Mouse (Mus musculus): ENCODE results near the gene Senp7. TPM values are rescaled to one million over a fixed set of nuclear protein-coding genes. Genes with fewer than 3 reads are reported as not detected.
A peak's percentile ranks its signal among the peaks of the same experiment; 100 is the strongest.
"Not testable (repeated sequence)": the region's sequence is repeated elsewhere in the genome, so short reads cannot be mapped to it uniquely, and the experiment has no call there.

The Senp7 gene
- polyA plus RNA-seq, 1 experiment from 2014 or later, result 56.5 TPM

DNA sequence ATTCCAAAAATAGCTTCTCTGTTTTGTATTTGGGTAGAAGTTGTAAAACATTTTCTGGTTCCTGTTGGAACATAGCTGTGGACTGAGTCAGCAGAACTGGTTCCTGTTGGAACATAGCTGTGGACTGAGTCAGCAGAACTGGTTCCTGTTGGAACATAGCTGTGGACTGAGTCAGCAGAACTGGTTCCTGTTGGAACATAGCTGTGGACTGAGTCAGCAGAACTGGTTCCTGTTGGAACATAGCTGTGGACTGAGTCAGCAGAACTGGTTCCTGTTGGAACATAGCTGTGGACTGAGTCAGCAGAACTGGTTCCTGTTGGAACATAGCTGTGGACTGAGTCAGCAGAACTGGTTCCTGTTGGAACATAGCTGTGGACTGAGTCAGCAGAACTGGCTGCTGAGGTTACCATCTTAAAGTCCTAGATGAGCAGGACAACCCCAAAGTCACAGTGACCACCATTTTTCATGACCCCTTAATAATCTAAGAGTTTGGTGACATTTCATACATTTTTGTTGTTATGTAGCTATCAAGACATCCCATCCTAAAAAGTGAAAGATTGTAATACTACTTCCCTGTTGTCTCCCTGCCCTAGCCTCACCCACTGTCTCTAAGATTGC lies 48.4 kb downstream of the Senp7 start:
- H3K9ac ChIP-seq (replicated peaks); H3K4me2 ChIP-seq (replicated peaks); ATAC-seq (ENCODE audit: low FRiP score, low read depth); H3K9me3 ChIP-seq; H3K4me1 ChIP-seq; H3K27me3 ChIP-seq; H3K4me3 ChIP-seq; H3K27ac ChIP-seq (replicated peaks): not testable (repeated sequence)
- H3K36me3 ChIP-seq, result peaks cover 30% of the 10 kb centered on the region

DNA sequence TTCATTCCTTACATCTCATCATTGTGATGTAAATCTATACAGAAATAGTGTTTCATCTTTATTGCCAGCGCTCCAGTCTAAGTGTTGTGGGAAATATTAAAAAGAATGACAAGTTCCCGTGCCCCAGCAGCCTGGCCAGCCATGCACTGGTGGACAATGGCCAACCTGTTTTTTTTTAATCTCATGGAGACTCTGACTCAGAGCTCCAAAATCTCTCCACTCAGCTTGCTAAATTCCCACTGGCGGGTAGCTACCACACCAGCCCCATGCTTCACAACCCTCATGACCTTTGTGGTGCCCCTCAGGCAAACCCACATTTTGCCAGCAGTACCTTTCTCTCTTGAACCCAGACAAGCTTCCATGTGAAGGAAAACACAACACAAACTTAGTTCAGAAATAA lies 67.6 kb downstream of the Senp7 start:
- Histone ChIP-seq H3K4me3 (no peak overlapping the region), H3K27ac (replicated peaks) (no peak overlapping the region), H3K9me3 (no peaks in the 10 kb centered on the region), H3K36me3 (peaks cover 31% of the 10 kb centered on the region), H3K27me3 (no peaks in the 10 kb centered on the region), H3K4me1 (no peaks in the 10 kb centered on the region), H3K4me2 (replicated peaks) (no peak overlapping the region), H3K9ac (replicated peaks) (no peak overlapping the region)
- WGBS, result 86% methylated on average over 3 of the region's 3 CpGs
- no peak for ATAC-seq (ENCODE audit: low FRiP score, low read depth)

DNA sequence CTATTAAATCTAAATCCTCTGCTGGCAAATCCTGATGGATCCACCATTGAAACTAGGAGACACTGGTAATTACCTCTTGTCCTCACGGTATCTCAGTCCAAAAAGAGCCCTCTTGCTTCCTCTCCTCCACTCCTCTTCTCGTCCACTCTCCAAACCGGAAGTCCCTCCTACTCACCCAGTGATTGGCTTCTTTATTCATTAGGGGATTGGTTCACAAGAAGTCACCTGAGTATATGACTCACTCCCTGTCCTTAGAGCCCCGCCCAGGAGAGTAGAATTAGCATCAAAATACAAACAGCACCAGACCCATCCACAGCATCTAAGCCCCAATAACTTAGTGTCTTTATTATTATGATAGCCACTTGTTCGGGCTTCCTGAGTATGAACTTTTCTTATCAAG lies 68.0 kb downstream of the Senp7 start:
- Histone ChIP-seq H3K4me3 (no peak overlapping the region), H3K9ac (replicated peaks) (no peak overlapping the region), H3K9me3 (no peaks in the 10 kb centered on the region), H3K36me3 (peaks cover 33% of the 10 kb centered on the region), H3K27ac (replicated peaks) (no peak overlapping the region), H3K4me1 (no peaks in the 10 kb centered on the region), H3K4me2 (replicated peaks) (no peak overlapping the region), H3K27me3 (no peaks in the 10 kb centered on the region)
- 94% methylated on average over 5 of the region's 5 CpGs for WGBS
- no peak for ATAC-seq (ENCODE audit: low FRiP score, low read depth)

DNA sequence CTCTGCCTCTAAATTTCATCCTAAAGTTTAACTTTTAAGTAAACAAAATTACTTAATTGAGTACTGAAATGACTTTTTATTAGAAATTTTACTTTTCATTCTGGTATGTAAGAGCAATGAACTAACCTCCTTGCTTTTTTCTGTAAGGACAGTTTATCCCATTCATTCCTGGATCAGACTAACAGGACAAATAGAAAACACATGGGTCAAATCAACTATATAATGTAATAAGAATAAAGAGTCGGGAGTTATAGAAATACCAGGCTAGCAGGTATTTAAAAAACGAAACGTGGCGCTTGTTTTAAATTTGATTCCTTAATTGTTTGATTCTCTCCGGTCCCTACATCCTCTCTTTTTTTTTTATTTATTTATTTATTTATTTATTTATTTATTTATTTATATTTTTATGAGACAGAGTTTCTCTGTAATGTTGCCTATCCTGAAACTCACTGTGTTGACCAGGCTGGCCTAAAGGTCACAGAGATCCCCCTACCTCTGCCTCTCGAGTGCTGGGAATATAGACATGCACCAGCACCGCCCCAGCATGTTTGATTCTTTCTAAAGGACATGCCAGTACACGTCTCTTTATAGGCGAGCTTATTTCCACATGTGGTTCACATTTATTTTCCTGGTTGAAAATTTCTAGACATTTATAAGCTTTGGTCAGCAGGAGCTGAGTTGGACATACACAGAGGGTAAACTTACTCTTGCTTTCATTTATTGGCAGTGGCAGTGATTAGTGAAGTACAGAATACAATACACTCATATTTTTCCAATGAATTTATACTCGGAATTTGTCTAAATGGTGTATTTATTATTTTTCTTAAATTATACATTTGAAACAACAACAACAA lies 69.4 kb downstream of the Senp7 start:
- ATAC-seq (ENCODE audit: low FRiP score, low read depth), result no peak
- no peak overlapping the region for H3K4me3 ChIP-seq
- H3K9me3 ChIP-seq, result no peaks in the 10 kb centered on the region
- no peak overlapping the region for H3K27ac ChIP-seq (replicated peaks)
- H3K27me3 ChIP-seq, result no peaks in the 10 kb centered on the region
- no peaks in the 10 kb centered on the region for H3K4me1 ChIP-seq
- H3K4me2 ChIP-seq (replicated peaks), result no peak overlapping the region
- H3K36me3 ChIP-seq, result peaks cover 28% of the 10 kb centered on the region
- H3K9ac ChIP-seq (replicated peaks), result no peak overlapping the region
- 87% methylated on average over 10 of the region's 10 CpGs for WGBS

DNA sequence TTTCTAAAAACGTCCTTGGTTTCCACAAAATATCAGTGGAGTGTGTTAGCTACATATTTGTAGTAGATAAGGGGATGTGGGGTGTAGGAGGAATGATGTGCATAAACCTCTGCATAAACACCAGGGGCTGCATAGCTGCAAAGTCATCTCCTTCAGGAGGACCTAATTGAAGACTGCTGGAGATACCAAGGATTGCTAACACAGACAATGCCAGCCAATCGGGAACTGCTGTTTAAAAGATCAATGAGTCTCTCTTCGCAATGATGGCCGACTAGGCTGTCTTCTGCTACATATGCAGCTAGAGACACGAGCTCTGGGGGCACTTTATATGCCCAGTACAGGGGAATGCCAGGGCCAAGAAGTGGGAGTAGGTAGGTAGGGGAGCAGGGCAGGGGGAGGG lies 74.4 kb downstream of the Senp7 start:
- Histone ChIP-seq H3K27me3 (no peaks in the 10 kb centered on the region), H3K36me3 (peaks cover 39% of the 10 kb centered on the region), H3K4me1 (no peaks in the 10 kb centered on the region), H3K27ac (replicated peaks) (no peak overlapping the region), H3K9me3 (no peaks in the 10 kb centered on the region), H3K4me2 (replicated peaks) (no peak overlapping the region), H3K9ac (replicated peaks) (no peak overlapping the region), H3K4me3 (no peak overlapping the region)
- WGBS, result 86% methylated on average over 5 of the region's 5 CpGs
- no peak for ATAC-seq (ENCODE audit: low FRiP score, low read depth)

DNA sequence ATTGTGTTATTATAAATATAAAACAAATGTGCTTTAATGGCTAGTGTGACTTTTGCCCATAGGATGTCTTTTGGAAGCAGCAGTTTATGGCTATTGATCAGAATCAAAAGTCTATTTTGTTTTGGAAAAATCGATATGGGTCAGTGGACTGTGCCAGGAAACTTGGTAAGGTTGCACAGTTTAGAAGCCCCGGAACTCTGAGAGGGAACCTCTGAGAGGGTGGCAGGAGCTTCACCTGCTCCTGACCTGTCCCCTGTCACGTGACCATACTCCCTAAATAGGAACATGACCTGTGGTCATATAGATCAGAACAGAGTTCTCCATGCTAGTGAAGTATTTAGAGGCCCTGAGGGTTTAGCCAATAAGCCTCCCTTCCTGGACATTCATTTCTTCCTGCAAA lies 75.9 kb downstream of the Senp7 start:
- no peak overlapping the region for H3K27ac ChIP-seq (replicated peaks)
- ATAC-seq (ENCODE audit: low FRiP score, low read depth), result no peak
- 92% methylated on average over 3 of the region's 3 CpGs for WGBS
- no peak overlapping the region for H3K4me3 ChIP-seq
- H3K4me1 ChIP-seq, result no peaks in the 10 kb centered on the region
- no peaks in the 10 kb centered on the region for H3K27me3 ChIP-seq
- H3K36me3 ChIP-seq, result peaks cover 49% of the 10 kb centered on the region
- no peak overlapping the region for H3K9ac ChIP-seq (replicated peaks)
- H3K4me2 ChIP-seq (replicated peaks), result no peak overlapping the region
- H3K9me3 ChIP-seq, result no peaks in the 10 kb centered on the region

DNA sequence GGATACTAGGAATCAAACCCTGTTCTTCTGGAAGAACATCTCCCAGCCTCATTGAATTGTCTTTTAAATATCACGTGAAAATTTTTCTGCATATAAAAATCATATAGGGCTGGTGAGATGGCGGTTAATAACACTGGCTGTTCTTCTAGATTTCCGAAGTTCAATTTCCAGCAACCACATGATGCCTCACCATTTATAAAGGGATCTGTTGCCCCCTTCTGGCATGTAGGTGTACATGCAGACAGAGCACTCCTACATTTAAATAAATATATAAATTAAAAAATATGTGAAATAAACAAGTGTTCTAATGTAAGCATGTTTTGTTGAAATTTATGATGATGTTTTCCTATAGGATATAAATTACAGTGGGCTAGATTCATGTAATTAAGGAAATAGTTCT lies 83.5 kb downstream of the Senp7 start:
- WGBS, result 45% methylated on average over 3 of the region's 3 CpGs
- peak; percentile 41; the same call in 1 of the 2 replicates for ATAC-seq (ENCODE audit: low FRiP score, low read depth)
- Histone ChIP-seq H3K36me3 (peaks cover 25% of the 10 kb centered on the region), H3K9me3 (no peaks in the 10 kb centered on the region), H3K27ac (replicated peaks) (no peak overlapping the region), H3K4me1 (no peaks in the 10 kb centered on the region), H3K4me2 (replicated peaks) (no peak overlapping the region), H3K9ac (replicated peaks) (no peak overlapping the region), H3K27me3 (no peaks in the 10 kb centered on the region), H3K4me3 (no peak overlapping the region)

DNA sequence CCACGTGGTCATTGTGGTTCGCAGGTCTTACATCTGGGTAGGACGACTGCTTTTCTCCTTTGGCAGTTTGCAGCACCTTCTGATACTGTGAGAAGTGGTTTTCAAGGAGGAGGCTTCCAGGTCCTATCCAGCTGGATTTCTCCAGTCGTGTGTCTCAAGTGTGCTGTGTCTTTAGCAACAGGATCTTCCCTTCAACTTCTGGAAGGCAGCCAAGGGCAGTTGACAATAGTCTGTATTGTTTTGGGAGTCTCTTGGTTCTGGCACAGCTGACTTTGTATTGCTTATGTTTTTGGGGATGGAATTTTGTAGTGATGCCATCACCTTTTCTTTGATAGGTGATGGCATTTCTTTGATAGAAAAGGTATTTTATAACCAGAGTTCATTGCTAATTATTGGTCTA lies 86.0 kb downstream of the Senp7 start:
- Histone ChIP-seq H3K9me3 (no peaks in the 10 kb centered on the region), H3K4me3 (no peak overlapping the region), H3K4me1 (no peaks in the 10 kb centered on the region), H3K9ac (replicated peaks) (no peak overlapping the region), H3K4me2 (replicated peaks) (no peak overlapping the region), H3K27ac (replicated peaks) (no peak overlapping the region), H3K27me3 (no peaks in the 10 kb centered on the region), H3K36me3 (peaks cover 10% of the 10 kb centered on the region)
- no peak for ATAC-seq (ENCODE audit: low FRiP score, low read depth)
- WGBS, result 72% methylated on average over 4 of the region's 4 CpGs

DNA sequence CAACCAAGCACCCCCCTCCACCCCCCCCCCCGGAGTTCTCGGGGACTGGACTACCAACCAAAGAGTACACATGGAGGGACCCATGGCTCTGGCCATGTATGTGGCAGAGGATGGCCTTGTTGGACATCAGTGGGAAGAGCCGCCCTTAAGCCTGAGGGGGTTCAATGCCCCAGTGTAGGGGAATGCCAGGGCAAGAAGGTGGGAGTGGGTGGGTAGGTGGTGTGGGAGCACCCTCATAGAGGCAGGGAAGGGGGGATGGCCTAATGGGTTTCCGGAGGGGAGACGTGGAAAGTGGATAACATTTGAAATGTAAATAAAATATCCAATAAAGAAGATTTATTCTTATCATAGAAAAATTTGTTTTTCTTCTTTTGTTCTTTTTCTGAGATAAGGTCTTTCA lies 89.5 kb downstream of the Senp7 start:
- H3K36me3 ChIP-seq; H3K4me3 ChIP-seq; H3K4me1 ChIP-seq; ATAC-seq (ENCODE audit: low FRiP score, low read depth); H3K9me3 ChIP-seq; H3K27me3 ChIP-seq; H3K9ac ChIP-seq (replicated peaks); H3K4me2 ChIP-seq (replicated peaks); H3K27ac ChIP-seq (replicated peaks): not testable (repeated sequence)
- 99% methylated on average over 5 of the region's 5 CpGs for WGBS

DNA sequence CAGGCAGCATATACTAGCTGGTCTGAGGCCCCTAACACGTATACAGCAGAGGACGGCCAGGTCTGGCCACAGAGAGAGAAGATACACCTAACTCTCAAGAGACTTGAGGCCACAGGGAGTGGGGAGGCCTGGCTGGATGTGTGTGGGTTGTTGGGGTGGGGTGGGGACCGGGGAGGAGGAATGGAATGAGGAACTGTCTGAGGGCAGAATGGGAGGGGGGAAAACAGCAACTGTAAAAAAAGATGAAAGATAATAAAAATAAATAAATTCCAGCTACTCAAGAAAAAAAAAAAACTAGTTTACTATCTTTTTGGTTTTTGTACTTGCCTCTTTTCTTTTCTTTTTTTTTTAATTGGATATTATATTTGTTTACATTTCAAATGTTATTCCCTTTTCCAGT lies 91.8 kb downstream of the Senp7 start:
- Histone ChIP-seq H3K27ac (replicated peaks) (no peak overlapping the region), H3K27me3 (no peaks in the 10 kb centered on the region), H3K9me3 (no peaks in the 10 kb centered on the region), H3K4me3 (no peak overlapping the region), H3K4me2 (replicated peaks) (no peak overlapping the region), H3K36me3 (peaks cover 7% of the 10 kb centered on the region), H3K4me1 (no peaks in the 10 kb centered on the region), H3K9ac (replicated peaks) (no peak overlapping the region)
- 87% methylated on average over 3 of the region's 3 CpGs for WGBS
- ATAC-seq (ENCODE audit: low FRiP score, low read depth), result no peak

DNA sequence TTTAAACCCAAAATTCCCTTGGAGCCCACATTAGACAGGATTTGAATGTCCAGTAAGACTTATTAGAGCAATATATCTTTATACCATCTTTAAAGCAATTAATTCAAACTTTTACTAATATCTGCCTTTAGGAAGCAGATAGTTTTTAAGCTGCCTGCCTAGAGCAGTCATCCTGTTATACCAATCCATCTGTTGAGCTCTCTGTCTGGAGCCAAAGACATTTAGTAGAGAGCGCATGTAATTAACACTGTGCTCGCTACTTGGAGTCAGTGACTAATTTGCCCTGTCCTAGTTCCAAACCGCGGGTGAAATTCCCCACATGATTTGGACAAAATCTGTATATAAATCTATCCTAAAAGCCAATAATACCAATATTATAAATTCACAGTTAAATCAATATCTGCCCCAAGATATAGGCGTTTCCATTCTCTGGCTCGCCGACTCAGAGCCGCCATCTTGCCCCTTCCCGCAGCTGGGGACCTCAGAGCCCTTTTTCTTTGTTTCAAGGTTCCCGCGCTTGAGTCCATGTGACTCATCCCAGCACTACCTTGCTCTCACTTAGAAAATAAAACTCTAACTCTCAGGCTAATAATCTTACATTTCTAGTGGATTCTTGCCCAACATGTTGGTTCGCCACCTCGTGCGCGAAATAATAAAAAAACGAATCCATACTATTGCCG lies 96.9 kb downstream of the Senp7 start:
- no peak overlapping the region for H3K4me3 ChIP-seq
- H3K4me2 ChIP-seq (replicated peaks), result no peak overlapping the region
- H3K4me1 ChIP-seq, result no peaks in the 10 kb centered on the region
- 97% methylated on average over 17 of the region's 17 CpGs for WGBS
- H3K9ac ChIP-seq (replicated peaks), result no peak overlapping the region
- no peaks in the 10 kb centered on the region for H3K36me3 ChIP-seq
- no peak for ATAC-seq (ENCODE audit: low FRiP score, low read depth)
- no peak overlapping the region for H3K27ac ChIP-seq (replicated peaks)
- H3K27me3 ChIP-seq, result no peaks in the 10 kb centered on the region
- H3K9me3 ChIP-seq, result no peaks in the 10 kb centered on the region

DNA sequence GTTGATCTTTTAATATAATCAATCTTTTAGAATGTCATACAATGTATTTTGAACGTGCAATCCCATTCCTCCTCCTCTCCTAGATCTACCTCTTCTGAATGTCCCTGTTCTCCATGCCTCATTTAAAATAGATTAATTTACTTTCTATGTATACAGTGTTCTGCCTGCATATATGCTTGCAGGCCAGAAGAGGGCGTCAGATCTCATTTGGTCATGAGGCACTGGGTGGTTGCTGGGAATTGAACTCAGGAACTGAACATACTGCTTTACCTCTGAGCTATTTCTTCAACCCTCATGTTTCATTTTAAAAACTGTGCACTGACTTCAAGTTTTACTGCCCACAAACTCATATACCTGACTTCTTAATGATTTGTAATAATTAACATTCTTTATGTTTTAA lies 99.5 kb downstream of the Senp7 start:
- 30% methylated on average over 2 of the region's 2 CpGs for WGBS
- Histone ChIP-seq H3K4me3 (no peak overlapping the region), H3K36me3 (no peaks in the 10 kb centered on the region), H3K27me3 (no peaks in the 10 kb centered on the region), H3K9me3 (no peaks in the 10 kb centered on the region), H3K9ac (replicated peaks) (no peak overlapping the region), H3K4me2 (replicated peaks) (no peak overlapping the region), H3K4me1 (no peaks in the 10 kb centered on the region), H3K27ac (replicated peaks) (no peak overlapping the region)
- ATAC-seq (ENCODE audit: low FRiP score, low read depth), result no peak

Data from midbrain, embryonic 12.5 days (tissue).